Mouse (Mus musculus): ENCODE results near the gene Nalcn.

DNA sequence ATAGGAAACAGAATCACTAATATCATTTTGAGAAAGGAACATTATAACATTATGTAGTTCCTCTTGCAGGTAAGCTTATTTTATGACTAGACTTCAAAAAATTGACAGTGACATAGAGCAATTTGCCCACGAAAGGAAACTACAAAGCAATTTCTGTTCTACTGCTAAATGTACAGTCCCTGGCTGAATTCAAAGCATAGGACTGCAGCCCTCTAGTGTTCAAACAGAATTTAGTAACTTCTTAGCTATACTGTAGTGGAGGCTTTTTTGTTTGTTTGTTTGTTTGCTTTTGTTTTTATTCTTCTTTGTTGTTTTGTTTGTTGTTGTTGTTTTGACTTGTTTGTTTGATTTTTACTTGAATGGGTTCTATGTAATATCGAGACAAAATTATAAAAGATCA lies 354.8 kb downstream of the Nalcn start:
- TF ChIP-seq CTCF (IDR thresholded peaks at IDR 0.05; ENCODE audit: low read depth, low read length) = no peak
- TF ChIP-seq EP300 (IDR thresholded peaks at IDR 0.05; ENCODE audit: insufficient read depth, low read depth, low read length) = no peak
- no peak for TF ChIP-seq POLR2A (IDR thresholded peaks at IDR 0.05; ENCODE audit: insufficient read depth, low read length)
